Mouse (Mus musculus) heart, adult 9 months (tissue): ENCODE results near the gene Srpr.

Experiments
- DNase-seq, 2 experiments: peaks; one replicate each; pipeline ENCODE4 v3.0.0; 2022; ENCODE audit warnings: low spot score in 2 of 2

Srpr gene

GRCm38 (mm10) chr9:35188700-35189099 is 11.3 kb upstream of the Srpr start:
- no peak for DNase-seq

GRCm38 (mm10) chr9:35192983-35193542 is 6.9 kb upstream of the Srpr start:
- no peak for DNase-seq

GRCm38 (mm10) chr9:35194048-35194447 is 5.9 kb upstream of the Srpr start:
- no peak for DNase-seq

GRCm38 (mm10) chr9:35197625-35198024 is 2.4 kb upstream of the Srpr start:
- DNase-seq: no peak

GRCm38 (mm10) chr9:35198351-35198750 is 1.6 kb upstream of the Srpr start:
- no peak for DNase-seq

- DNase-seq: peak in 1 of 2 experiments; percentile 18
Measured at GRCm38 (mm10) chr9:35198945-35199771, 817 bp upstream of the Srpr start.

- no peak for DNase-seq
Measured at GRCm38 (mm10) chr9:35200529-35201060, 620 bp downstream of the Srpr start.

- DNase-seq: no peak
Measured at GRCm38 (mm10) chr9:35203536-35203935, 3.6 kb downstream of the Srpr start.

- no peak for DNase-seq
Measured at GRCm38 (mm10) chr9:35204421-35204820, 4.4 kb downstream of the Srpr start.

GRCm38 (mm10) chr9:35210542-35211474 is 10.8 kb downstream of the Srpr start, which contains the start of gene Foxred1:
Gene Foxred1 (minus strand): TSS chr9:35211055.
- DNase-seq: peak; percentile 99

GRCm38 (mm10) chr9:35211573-35212511 is 11.9 kb downstream of the Srpr start:
- no peak for DNase-seq

GRCm38 (mm10) chr9:35217963-35218362 is 18.0 kb downstream of the Srpr start:
- DNase-seq: peak in 1 of 2 experiments; percentile 24

GRCm38 (mm10) chr9:35223466-35223865 is 23.5 kb downstream of the Srpr start:
- DNase-seq: no peak

GRCm38 (mm10) chr9:35228671-35229070 is 28.7 kb downstream of the Srpr start:
- no peak for DNase-seq

GRCm38 (mm10) chr9:35235996-35236395 is 36.0 kb downstream of the Srpr start:
- no peak for DNase-seq

GRCm38 (mm10) chr9:35238371-35238770 is 38.4 kb downstream of the Srpr start:
- DNase-seq: no peak

- DNase-seq: peak in 1 of 2 experiments; percentile 6
Measured at GRCm38 (mm10) chr9:35238915-35239571, 39.1 kb downstream of the Srpr start.

- no peak for DNase-seq
Measured at GRCm38 (mm10) chr9:35239734-35240133, 39.8 kb downstream of the Srpr start.

- DNase-seq: no peak
Measured at GRCm38 (mm10) chr9:35247405-35247804, 47.4 kb downstream of the Srpr start.

GRCm38 (mm10) chr9:35249476-35249875 is 49.5 kb downstream of the Srpr start:
- no peak for DNase-seq
